Mouse (Mus musculus): ENCODE data around the gene Tenm4. TPM values are rescaled to one million over a fixed set of nuclear protein-coding genes. Genes with fewer than 3 reads are reported as not detected.
"Not testable (repeated sequence)": the region's sequence is repeated elsewhere in the genome, so short reads cannot be mapped to it uniquely, and the experiment has no call there.

The Tenm4 gene
- polyA plus RNA-seq, 1 experiment from 2014 or later, result 49.7 TPM

- H3K9me3 ChIP-seq (replicated peaks), result no peaks in the 10 kb centered on the region
Measured at GRCm38 (mm10) chr7:96609854-96610586, 439.0 kb downstream of the Tenm4 start.

DNA sequence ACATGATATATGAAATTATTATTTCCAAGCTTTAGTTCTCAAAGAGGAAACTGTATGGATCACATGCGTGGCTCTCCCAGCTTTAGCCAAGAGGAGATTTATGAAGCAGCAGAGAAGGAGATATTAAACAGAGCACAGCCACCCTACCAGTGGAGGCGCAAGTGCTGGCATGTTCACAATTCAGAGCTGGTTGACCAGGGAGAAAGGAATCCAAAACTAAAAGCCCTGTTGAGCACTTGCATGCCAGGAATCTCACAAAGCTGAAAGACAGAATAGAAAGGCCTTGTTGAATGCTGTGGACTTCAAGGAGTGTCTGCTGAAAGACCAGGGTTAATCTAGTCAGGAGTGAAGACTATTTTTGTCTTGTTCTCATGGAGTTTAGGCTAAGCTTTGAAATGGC lies 446.3 kb downstream of the Tenm4 start:
- no peak overlapping the region for H3K9ac ChIP-seq (replicated peaks)
- no peak overlapping the region for H3K4me2 ChIP-seq
- H3K4me1 ChIP-seq, result no peaks in the 10 kb centered on the region
- H3K4me3 ChIP-seq (replicated peaks), result no peak overlapping the region
- H3K27me3 ChIP-seq (replicated peaks), result no peaks in the 10 kb centered on the region
- no peaks in the 10 kb centered on the region for H3K9me3 ChIP-seq (replicated peaks)
- WGBS, result 77% methylated on average over 2 of the region's 2 CpGs
- no peak for ATAC-seq (ENCODE audit: low FRiP score)
- H3K27ac ChIP-seq (replicated peaks), result no peak overlapping the region
- no peaks in the 10 kb centered on the region for H3K36me3 ChIP-seq

More at GRCm38 (mm10) chr7:96609854-96610586, 439.0 kb downstream of the Tenm4 start:
- ATAC-seq (ENCODE audit: low FRiP score), result peak; percentile 84
- peak overlapping the region; percentile 42 for H3K4me2 ChIP-seq
- 4% methylated on average over 10 of the region's 10 CpGs for WGBS
- no peaks in the 10 kb centered on the region for H3K36me3 ChIP-seq
- H3K27me3 ChIP-seq (replicated peaks), result no peaks in the 10 kb centered on the region
- H3K4me3 ChIP-seq (replicated peaks), result no peak overlapping the region
- peaks cover 16% of the 10 kb centered on the region for H3K4me1 ChIP-seq
- peak overlapping the region; percentile 79 for H3K27ac ChIP-seq (replicated peaks)
- no peak overlapping the region for H3K9ac ChIP-seq (replicated peaks)

DNA sequence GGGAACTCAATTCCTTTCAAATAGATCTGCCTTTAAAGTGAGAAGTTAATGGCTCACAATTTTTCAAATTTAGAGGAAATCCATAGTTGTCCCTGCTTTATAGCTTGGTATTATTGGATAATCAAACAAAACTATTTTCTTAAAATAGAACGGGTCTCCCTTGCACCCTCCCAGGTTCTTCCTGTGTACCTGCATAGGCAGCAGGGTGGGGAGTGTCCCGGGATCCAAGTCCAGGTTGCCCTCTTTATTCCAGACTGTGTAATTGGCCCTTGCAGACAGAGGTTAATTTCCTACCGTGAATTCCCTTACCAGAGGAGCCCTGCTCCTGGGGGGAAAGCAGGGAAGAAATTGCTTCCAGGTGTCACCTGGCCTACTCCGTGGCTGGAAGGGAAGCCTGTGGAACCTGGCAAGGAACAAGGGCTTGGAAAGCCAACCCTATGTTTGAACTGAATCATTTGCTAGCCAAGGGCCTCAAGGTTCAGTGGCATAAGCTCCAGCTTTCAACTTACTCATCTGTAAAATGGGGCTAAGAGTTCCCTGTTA lies 449.0 kb downstream of the Tenm4 start:
- Histone ChIP-seq H3K36me3 (no peaks in the 10 kb centered on the region), H3K4me1 (no peaks in the 10 kb centered on the region), H3K4me3 (replicated peaks) (no peak overlapping the region), H3K4me2 (no peak overlapping the region), H3K9me3 (replicated peaks) (no peaks in the 10 kb centered on the region), H3K9ac (replicated peaks) (no peak overlapping the region), H3K27ac (replicated peaks) (no peak overlapping the region), H3K27me3 (replicated peaks) (no peaks in the 10 kb centered on the region)
- WGBS, result 77% methylated on average over 4 of the region's 4 CpGs
- no peak for ATAC-seq (ENCODE audit: low FRiP score)

DNA sequence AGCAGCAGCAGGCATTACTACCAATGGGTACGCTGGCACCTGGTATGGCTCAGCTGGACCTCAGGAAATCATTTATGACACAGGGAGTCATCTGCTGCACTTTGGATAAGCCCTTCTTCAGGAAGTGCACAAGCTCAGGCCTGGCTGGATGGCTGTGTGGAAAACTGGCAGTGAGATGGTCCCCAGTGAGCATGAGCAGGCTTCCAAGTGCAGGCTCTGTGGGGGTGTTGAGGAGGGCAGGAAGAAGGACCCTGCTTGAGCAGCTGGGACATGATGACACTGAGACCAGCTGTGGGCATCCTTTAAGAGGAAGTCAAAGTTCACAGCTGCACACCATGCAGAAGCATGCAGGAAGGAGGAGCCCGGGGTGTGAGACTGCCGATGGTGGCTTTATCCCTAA lies 455.3 kb downstream of the Tenm4 start:
- no peaks in the 10 kb centered on the region for H3K9me3 ChIP-seq (replicated peaks)
- no peaks in the 10 kb centered on the region for H3K36me3 ChIP-seq
- no peak overlapping the region for H3K27ac ChIP-seq (replicated peaks)
- no peak for ATAC-seq (ENCODE audit: low FRiP score)
- no peak overlapping the region for H3K4me3 ChIP-seq (replicated peaks)
- 93% methylated on average over 3 of the region's 3 CpGs for WGBS
- no peak overlapping the region for H3K9ac ChIP-seq (replicated peaks)
- no peaks in the 10 kb centered on the region for H3K27me3 ChIP-seq (replicated peaks)
- no peaks in the 10 kb centered on the region for H3K4me1 ChIP-seq
- H3K4me2 ChIP-seq, result no peak overlapping the region

- H3K9ac ChIP-seq (replicated peaks); H3K4me2 ChIP-seq; H3K9me3 ChIP-seq (replicated peaks); H3K27me3 ChIP-seq (replicated peaks); H3K27ac ChIP-seq (replicated peaks); ATAC-seq (ENCODE audit: low FRiP score); H3K4me3 ChIP-seq (replicated peaks); H3K36me3 ChIP-seq; H3K4me1 ChIP-seq: not testable (repeated sequence)
- WGBS, result 97% methylated on average over 9 of the region's 9 CpGs
Measured at GRCm38 (mm10) chr7:96630551-96630950, 459.5 kb downstream of the Tenm4 start.

DNA sequence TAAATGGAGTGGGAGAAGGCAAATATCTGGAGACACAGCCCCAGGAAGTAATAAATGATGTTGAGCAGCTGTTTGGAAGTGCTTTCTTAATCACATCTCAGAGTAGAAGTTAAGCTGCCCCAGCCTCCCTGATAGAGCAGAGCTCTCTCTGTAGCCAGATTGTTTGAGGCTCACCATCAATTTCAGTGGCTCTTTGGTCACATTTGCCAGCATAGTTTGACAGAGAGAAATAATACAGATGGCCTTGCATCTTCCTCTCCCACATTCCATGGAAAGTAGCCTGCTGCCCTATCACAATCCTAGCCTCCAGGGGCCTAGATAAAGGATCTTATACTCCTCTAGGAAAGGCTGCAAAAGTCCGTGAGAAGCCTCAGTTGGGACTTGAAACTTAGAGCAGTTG lies 462.0 kb downstream of the Tenm4 start:
- Histone ChIP-seq H3K9ac (replicated peaks) (no peak overlapping the region), H3K36me3 (no peaks in the 10 kb centered on the region), H3K27me3 (replicated peaks) (no peaks in the 10 kb centered on the region), H3K4me3 (replicated peaks) (no peak overlapping the region), H3K27ac (replicated peaks) (no peak overlapping the region), H3K4me1 (0 out of 2 replicates have a peak, but pooled peaks cover 3% of the 10 kb centered on the region), H3K4me2 (no peak overlapping the region), H3K9me3 (replicated peaks) (no peaks in the 10 kb centered on the region)
- WGBS, result 92% methylated on average over 1 of the region's 1 CpGs
- ATAC-seq (ENCODE audit: low FRiP score), result no peak

- WGBS, result 47% methylated on average over 7 of the region's 7 CpGs
- no peak for ATAC-seq (ENCODE audit: low FRiP score)
Measured at GRCm38 (mm10) chr7:96635830-96636440, 464.9 kb downstream of the Tenm4 start.

DNA sequence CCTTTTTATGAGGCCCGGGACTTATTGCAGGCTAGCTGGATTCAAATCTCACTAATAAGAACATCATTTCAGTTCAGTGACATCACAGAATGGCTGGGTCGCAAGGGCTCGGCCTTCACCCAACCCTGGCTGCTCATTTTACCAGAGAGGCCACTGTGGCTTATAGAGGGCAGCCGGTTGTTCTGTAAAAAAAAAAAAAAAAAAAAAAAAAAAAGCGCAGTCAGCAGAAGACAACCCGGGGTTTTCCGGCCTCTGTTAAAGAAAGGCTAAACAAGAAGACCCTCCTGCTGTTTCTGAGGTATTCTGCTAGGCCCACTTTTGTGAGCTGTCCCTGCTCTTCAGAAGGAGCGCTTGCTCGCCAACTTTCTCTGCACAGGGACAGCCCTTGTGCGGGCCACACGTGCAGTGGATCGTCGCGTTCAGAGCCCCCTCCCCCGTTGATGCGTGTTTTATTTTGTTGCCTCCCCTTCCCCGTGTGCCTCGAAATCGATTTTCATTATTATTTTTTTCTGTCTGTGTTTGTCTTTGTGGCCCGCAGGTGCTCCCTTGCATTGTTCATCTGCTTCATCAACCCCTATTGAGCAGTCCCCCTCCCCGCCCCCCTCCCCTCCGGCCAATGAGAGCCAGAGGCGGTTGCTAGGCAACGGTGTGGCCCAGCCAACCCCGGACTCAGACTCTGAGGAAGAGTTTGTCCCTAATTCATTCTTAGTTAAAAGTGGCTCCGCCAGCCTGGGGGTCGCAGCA lies 472.6 kb downstream of the Tenm4 start:
- Histone ChIP-seq H3K27ac (replicated peaks) (0 out of 2 replicates have a peak overlapping the region, but pooled peaks have one; percentile 41), H3K9ac (replicated peaks) (peak overlapping the region; percentile 18; the same call in 1 of the 2 replicates), H3K4me3 (replicated peaks) (peak overlapping the region; percentile 39), H3K36me3 (no peaks in the 10 kb centered on the region), H3K27me3 (replicated peaks) (0 out of 2 replicates have a peak, but pooled peaks cover 4% of the 10 kb centered on the region), H3K4me2 (peak overlapping the region; percentile 72), H3K9me3 (replicated peaks) (no peaks in the 10 kb centered on the region), H3K4me1 (peaks cover 29% of the 10 kb centered on the region)
- peak; percentile 90 for ATAC-seq (ENCODE audit: low FRiP score)
- 2% methylated on average over 27 of the region's 27 CpGs for whole genome bisulfite sequencing

More at GRCm38 (mm10) chr7:96635830-96636440, 464.9 kb downstream of the Tenm4 start:
- H3K4me3 ChIP-seq (replicated peaks), result no peak overlapping the region
- no peak overlapping the region for H3K4me2 ChIP-seq
- H3K9me3 ChIP-seq (replicated peaks), result no peaks in the 10 kb centered on the region
- no peak overlapping the region for H3K9ac ChIP-seq (replicated peaks)
- 0 out of 2 replicates have a peak, but pooled peaks cover 3% of the 10 kb centered on the region for H3K4me1 ChIP-seq
- H3K27me3 ChIP-seq (replicated peaks), result no peaks in the 10 kb centered on the region
- H3K27ac ChIP-seq (replicated peaks), result no peak overlapping the region
- H3K36me3 ChIP-seq, result no peaks in the 10 kb centered on the region

DNA sequence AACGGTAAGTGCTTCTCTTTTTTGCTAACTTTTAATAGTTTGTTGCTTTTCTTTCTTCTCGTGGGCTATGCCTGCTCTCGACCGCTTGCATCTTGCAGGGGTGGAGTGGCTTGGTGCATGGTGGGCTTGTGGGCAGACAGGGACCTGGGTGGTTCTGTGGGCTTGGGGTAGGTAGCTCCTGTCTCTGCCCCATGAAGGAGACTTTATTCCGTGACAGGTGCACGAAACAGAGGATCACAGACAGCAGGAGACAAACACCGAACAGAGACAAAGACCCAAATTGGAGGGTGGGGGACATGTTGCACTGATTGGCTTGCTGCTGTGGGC lies 473.1 kb downstream of the Tenm4 start:
- 0 out of 2 replicates have a peak, but pooled peaks cover 4% of the 10 kb centered on the region for H3K27me3 ChIP-seq (replicated peaks)
- WGBS, result 1% methylated on average over 7 of the region's 7 CpGs
- H3K9ac ChIP-seq (replicated peaks), result peak overlapping the region; percentile 18; the same call in 1 of the 2 replicates
- peak overlapping the region; percentile 39 for H3K4me3 ChIP-seq (replicated peaks)
- H3K4me2 ChIP-seq, result peak overlapping the region; percentile 72
- no peaks in the 10 kb centered on the region for H3K36me3 ChIP-seq
- peak; percentile 47; the same call in 1 of the 2 replicates for ATAC-seq (ENCODE audit: low FRiP score)
- H3K4me1 ChIP-seq, result peaks cover 30% of the 10 kb centered on the region
- no peak overlapping the region for H3K27ac ChIP-seq (replicated peaks)
- H3K9me3 ChIP-seq (replicated peaks), result no peaks in the 10 kb centered on the region

GRCm38 (mm10) chr7:96647657-96648056 lies 476.6 kb downstream of the Tenm4 start:
- H3K27me3 ChIP-seq (replicated peaks), result 0 out of 2 replicates have a peak, but pooled peaks cover 4% of the 10 kb centered on the region
- no peak overlapping the region for H3K27ac ChIP-seq (replicated peaks)
- no peaks in the 10 kb centered on the region for H3K36me3 ChIP-seq
- H3K9me3 ChIP-seq (replicated peaks), result no peaks in the 10 kb centered on the region
- WGBS, result 26% methylated on average over 4 of the region's 4 CpGs
- H3K4me2 ChIP-seq, result no peak overlapping the region
- H3K9ac ChIP-seq (replicated peaks), result no peak overlapping the region
- H3K4me3 ChIP-seq (replicated peaks), result no peak overlapping the region
- no peak for ATAC-seq (ENCODE audit: low FRiP score)
- peaks cover 56% of the 10 kb centered on the region for H3K4me1 ChIP-seq

GRCm38 (mm10) chr7:96648606-96649005 lies 477.6 kb downstream of the Tenm4 start:
- Histone ChIP-seq H3K27me3 (replicated peaks) (0 out of 2 replicates have a peak, but pooled peaks cover 4% of the 10 kb centered on the region), H3K4me2 (no peak overlapping the region), H3K9me3 (replicated peaks) (no peaks in the 10 kb centered on the region), H3K4me1 (peaks cover 54% of the 10 kb centered on the region), H3K27ac (replicated peaks) (no peak overlapping the region), H3K9ac (replicated peaks) (no peak overlapping the region), H3K36me3 (no peaks in the 10 kb centered on the region), H3K4me3 (replicated peaks) (no peak overlapping the region)
- no peak for ATAC-seq (ENCODE audit: low FRiP score)
- WGBS, result 85% methylated on average over 2 of the region's 2 CpGs

All from neural tube, embryonic 15.5 days (tissue).